Mouse (Mus musculus) skeletal muscle tissue, adult 2 months (tissue): Measurements from ENCODE around the gene Khsrp.
"Not testable (repeated sequence)": the region's sequence is repeated elsewhere in the genome, so short reads cannot be mapped to it uniquely, and the experiment has no call there.

ENCODE experiments used
- DNase-seq: peaks from one replicate; pipeline ENCODE4 v3.0.0-alpha.2; 2012; ENCODE audit warnings: low read depth, low spot score

Gene Khsrp

DNA sequence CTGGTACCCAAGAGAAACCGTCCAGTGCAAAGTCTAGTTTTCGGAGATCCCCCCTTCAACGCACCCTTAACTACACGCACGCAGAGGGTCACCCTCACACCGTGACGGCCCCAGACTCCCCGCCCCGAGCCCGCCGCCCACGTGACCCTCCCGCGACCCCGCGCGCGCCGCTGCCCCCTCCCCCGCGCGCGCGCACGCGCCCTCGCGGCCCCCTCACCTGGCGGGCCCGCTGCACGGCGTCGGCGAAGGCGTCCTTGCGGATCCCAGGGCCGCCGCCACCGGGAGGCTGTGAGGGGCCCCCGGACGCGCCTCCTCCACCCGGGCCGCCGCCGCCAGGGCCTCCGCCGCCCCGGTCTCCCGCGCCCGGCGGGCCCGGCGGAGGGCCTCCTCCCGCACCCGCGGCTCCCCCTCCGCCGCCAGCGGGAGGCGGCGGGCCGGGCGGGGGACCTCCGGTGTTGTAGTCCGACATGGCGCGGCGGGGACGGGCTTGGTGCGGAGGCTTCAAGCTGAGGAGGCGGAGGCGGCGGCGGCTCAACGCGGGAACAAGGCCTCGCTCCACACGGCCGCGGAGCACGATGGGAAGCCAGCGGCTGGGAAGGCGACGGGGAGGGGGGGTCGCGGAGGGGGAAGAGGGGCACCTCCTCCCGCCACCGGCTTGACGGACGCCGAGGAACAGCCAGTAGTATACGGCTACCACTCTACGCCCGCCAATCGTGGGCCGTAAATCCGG is at the start of gene Khsrp:
TSS of gene Khsrp (minus strand) at position 592 of the 730 bp plus-strand sequence.
- DNase-seq, result no peak

GRCm38 (mm10) chr17:57079919-57080318 is 48.6 kb upstream of the Khsrp start:
- no peak for DNase-seq

DNA sequence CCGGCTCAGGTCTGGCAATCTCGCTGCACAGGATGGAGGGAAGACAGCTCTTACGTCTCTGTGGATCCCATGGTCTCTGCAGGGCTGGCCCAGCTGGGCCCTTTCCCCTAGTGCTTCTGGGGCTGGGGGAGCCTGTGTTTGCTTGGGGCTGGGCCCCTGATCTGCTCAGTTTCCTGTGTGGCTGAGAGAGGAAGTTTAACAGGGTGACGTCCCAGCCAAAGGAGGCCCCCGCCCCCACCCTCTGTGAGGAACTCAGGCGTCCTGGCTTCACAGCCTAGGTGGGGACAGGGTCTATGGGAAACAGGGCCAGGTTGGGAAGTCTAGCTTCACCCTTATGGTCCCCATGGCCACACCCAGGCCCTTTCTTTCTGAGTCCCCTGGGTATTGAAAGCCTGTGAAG is 47.0 kb upstream of the Khsrp start, which contains the start of gene Dennd1c:
TSS of gene Dennd1c (minus strand) at position 179 of the 400 bp plus-strand sequence.
- DNase-seq, result peak; percentile 13

DNA sequence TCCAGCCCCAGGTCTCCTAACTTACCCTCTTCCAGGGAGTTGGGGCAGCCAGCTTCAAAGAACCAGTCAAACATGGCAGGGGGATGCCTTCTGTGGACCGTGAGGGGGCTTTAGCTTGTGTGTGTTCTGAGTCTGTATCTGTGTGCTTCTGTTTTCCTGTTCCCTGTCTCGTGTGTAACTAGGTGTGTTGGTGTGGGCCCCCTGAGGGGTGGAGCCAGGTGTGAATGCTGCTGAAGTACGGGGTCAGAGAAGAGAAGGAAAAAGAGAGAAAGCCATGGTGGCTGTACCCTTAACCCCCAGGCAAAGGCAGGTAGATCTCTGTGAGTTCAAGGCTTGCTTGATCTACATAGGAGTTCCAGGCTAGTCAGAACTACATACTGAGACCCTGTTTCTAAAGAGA is 45.6 kb upstream of the Khsrp start:
- DNase-seq, result no peak

DNA sequence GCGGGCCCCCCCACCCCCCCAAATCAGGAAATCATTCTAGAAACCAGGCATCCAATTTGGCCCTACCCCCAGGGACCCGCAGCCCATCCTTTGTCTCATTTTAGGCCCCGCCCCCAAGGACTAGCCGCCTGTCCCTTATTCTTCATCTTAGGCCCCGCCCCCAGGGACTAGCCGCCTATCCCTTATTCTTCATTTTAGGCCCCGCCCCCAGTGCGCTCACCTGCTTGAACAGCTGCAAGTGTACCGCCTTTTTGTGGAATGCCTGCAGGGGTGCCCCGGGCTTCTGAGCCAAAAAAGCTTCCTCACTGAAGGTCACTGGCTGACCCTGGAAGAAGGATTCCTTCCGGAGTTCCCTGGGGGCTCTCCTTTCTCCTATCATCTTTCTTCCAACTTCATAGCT is 39.4 kb upstream of the Khsrp start:
- DNase-seq, result no peak

- no peak for DNase-seq
Measured at GRCm38 (mm10) chr17:57070272-57070671, 39.0 kb upstream of the Khsrp start.

- no peak for DNase-seq
Measured at GRCm38 (mm10) chr17:57066908-57067307, 35.6 kb upstream of the Khsrp start.

- no peak for DNase-seq
Measured at GRCm38 (mm10) chr17:57063031-57063430, 31.7 kb upstream of the Khsrp start.

DNA sequence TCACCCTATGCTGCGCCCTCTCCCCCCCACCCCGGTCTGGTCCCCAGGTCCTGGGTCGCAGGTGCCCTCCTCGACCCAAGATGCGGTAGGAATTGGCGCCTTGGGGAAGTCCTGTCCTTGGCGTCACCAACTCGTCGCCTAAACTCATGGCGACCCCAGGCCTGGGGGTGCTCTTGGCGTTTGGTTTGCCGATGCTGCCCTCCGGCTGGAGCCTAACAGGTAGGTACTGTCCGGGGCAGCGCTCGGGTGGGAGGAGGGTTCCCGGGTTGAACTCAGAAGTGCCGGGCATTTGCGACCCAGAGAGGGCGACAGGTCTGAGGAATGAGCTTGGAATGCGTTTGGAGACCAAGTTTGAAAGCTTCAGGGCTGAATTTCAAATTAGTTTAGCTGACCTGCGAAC is 31.2 kb upstream of the Khsrp start:
- DNase-seq, result no peak

- no peak for DNase-seq
Measured at GRCm38 (mm10) chr17:57062011-57062521, 30.7 kb upstream of the Khsrp start.

GRCm38 (mm10) chr17:57061069-57061468 is 29.7 kb upstream of the Khsrp start:
- no peak for DNase-seq

DNA sequence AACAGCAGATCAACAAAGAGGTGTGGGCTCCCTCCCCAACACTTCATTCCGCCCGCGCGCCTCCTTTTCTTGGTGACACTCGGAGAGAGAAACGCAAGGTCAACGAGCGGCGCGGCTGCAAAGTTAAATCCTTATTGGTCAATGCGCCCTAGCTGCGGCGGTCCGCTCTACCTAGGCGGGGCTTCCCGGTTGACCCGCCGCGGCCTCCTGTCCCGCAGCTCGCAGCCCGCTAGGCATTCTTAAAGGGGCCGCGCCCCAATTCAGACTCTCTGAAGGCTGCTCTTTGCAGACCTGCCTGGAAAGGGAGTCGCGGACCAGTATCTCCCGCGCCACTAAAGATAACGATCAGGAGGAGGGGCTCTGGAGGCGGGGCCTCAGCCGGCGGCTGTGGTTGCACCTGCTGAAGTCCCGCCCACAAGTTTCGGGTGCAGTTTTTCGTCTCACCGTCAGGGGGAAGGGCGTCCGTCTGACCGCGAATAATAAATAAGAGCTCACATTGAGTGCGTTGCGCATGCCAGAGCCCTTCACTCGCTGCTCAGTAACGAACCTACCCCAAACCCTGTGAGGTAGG is 29.0 kb upstream of the Khsrp start:
- peak; percentile 87 for DNase-seq

DNA sequence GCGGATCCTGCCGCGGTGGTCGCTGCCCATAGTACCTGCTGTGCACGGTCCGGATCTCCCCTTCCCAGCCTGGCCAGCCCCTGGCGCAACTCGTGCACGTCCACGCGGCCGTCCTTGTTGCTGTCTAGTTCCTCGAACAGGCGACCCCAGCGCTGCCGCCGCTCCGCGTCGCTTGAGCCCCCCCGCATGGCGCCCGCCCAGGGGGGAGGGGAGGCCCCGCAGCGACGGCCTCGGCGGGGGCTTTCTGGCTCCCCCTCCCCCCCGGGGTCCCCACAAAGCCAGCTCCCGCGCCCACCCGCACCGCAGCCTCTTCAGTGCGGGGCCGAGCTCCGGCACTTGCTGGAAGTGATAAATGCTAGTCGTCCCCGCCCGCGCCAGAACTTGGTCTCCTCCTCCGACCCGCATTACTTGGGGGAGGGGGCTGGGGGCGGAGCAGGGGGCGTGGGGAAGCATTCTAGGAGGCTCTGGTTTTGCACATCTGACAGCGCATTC is 28.2 kb upstream of the Khsrp start, which contains the start of gene Slc25a23:
TSS of gene Slc25a23 (minus strand) at position 378 of the 492 bp plus-strand sequence.
- peak; percentile 38 for DNase-seq

DNA sequence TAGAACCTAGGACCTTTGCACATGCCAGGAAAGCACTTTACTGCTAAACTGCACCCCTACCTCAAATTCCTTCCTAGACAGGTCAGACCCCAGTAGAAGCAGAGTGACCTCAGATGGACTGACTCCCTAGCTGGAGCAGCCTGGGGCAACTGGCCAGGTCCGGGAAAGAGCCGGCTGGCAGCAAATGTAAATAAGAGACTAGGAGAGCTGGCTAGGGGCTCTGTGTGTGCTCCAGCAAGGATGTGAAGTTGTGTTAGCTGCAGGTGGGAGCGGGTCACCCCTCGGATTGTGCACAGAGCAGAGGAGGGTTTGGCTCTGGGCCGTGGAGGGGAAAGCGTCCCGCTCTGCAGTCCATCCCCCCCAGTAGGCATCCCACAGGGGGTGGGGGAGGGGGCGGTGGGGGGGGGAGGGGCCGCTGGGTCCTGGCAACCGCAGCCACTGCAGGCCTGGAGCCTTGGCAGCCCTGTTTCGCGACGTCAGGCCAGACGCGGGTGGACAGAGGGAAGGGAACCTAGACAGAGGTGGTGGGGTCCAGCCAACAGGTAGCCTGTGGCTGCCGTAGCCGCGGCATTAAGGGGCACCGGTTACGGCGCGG is 27.7 kb upstream of the Khsrp start, which contains the start of gene Crb3:
TSS of gene Crb3 (plus strand) at position 215 of the 595 bp plus-strand sequence.
- DNase-seq, result peak; percentile 26

DNA sequence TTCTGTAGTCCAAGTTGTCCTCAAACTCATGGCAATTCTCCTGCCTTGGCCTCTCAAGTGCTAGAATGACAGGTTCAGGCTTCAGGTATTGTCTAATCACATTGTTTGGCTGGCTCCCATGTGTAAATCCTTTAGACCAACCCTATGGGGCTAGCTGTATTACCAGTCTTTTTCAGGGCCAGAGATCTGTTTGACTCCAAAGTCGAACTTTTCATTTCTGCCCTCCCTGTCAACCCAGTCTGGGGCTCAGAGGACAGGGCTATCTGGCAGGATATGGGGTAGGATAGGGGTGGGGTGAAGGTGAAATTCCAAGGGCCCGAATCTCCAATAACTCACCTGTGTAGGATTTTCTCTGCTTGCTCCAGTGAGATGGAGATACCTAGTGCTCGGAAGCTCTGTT is 24.9 kb upstream of the Khsrp start:
- DNase-seq, result no peak

GRCm38 (mm10) chr17:57051679-57052078 is 20.4 kb upstream of the Khsrp start:
- DNase-seq, result not testable (repeated sequence)

DNA sequence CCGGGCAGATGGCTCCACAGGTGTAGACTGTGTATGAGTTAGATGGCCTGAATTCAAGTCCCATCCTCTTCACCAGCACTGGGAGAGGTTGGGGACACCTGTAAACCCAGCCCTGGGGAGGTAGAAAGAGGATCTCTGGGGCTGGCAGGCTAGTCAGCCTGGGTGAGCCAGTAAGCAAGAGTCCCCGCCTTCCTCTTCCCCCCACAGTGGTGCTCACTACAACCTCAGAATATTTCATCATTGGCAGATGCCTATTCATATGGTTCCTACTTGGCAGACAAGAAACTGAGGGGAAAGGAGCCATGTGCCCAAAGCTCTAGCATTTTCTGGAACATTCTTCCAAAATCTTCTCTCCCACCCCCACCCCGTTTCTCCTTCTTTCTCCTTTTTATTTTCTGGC is 17.5 kb upstream of the Khsrp start:
- no peak for DNase-seq

GRCm38 (mm10) chr17:57047406-57047805 is 16.1 kb upstream of the Khsrp start:
- no peak for DNase-seq

DNA sequence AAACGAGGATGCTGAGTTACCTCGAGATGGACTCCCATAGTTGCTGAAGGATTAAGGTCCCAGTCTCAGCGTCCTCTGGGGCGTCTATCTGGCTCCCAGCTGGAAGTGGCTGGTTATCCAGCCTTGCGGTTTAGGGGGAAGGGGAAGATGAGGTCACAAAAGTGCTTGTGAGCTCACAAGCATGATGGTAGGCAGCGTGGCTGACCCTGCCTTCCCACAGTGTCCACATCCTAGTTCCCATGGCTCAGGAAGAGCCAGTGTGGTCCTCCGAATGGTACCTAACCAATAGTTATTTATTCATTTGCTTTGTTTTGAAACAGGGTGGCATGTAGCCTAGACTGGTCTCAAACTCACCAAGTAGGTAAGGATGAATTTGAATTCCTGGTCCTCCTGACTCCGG is 10.2 kb upstream of the Khsrp start, which contains the start of gene Slc25a41:
TSS of gene Slc25a41 (minus strand) at position 101 of the 400 bp plus-strand sequence.
- no peak for DNase-seq

DNA sequence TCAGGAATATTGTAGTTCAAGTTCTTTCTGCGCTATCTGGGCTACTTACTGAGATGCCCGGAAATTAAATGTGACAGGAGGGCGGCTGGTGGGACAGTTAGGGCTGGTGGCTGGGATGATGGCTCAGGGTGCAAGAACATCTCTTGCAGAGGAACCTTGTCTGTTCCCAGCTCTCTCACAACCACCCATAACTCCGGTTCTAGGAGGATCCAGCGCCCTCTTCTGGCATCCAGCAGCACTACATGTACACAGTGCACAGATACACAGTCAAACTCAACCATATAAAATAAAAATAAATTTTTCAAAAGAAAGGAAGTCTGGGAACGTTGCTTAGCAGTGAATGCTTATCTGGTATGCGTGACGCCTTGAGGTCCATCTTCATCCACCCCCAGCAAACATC is 7.7 kb upstream of the Khsrp start:
- DNase-seq, result no peak

GRCm38 (mm10) chr17:57032854-57033253 is 1.5 kb upstream of the Khsrp start:
- no peak for DNase-seq
